Mouse (Mus musculus): ENCODE measurements around the gene Art4.

Gene Art4

GRCm38 (mm10) chr6:136821086-136821485 lies 36.4 kb downstream of the Art4 start:
- DNase-seq: no peak

DNA sequence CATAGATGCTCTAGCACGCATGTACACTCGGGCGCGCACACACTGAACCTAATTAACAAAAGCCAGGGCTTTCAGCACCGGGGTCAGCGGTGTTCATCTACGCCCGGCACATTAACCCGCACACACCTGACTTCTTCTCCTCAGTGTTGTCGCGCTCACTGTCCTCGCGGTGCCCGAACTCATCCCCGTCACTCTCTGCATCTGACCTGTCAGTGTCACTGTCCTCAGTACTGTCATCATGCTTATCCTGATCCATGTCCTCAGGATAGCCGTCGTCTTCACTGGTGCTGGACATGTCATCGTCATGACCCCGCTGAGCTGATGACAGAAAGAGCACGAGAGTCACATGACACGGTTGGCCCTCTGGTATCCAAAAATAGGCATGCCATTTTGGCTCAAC lies 37.2 kb downstream of the Art4 start:
- no peak for DNase-seq

DNA sequence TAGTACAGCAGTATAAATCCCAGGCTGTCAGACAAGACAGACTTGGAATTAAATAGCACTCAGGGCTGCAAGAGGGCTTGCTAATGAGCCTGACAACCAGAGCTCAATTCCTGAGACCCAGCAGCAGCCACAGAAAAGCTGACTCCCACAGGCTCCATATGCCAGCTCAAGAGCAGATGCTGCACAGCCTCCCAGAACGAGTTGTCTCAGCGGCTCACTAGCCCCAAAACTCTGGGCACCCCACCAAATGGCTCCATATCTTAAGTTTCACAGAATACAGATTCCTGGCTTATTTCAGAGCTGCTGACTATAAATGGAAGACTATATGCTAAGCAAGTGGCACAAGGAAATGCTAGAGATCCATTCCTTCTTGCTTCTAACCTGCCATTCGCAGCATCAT lies 40.0 kb downstream of the Art4 start:
- no peak for DNase-seq

DNA sequence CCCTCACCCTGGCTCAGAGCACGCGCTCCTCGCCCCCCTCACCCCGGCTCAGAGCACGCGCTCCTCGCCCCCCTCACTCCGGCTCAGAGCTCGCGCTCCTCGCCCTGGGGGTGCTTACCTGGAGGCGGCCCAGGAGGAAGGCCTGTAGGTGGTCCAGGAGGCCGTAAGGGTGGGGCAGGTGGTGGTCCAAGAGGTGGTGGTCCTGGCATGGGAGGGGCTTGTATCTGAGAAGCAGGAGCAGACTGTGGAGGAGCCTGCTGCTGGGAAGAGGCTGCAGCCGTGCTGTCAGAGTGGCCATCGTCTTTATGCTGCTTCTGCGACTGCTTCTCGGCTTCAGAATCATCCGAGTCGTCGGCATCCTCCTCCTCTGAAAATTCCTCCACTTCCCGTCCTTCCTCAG lies 40.7 kb downstream of the Art4 start:
- DNase-seq: no peak

DNA sequence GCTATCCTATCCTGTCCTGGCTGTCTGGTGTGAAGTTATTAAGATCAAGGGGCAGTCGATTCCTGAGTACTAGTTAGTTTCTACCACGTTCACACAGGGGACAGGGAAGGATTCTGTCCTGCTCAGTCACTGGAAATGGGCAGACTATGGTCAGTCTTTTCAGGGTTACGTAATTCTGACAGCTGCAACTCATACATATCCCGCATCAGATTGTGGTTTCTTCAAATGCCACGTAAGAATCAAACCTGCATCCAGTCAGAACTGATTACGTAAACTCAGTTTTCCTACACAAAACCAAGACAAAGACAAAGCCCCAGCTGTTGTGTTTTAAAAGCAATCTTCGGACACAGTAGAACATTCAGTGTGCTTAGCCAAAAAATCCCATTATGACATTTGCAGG lies 42.2 kb downstream of the Art4 start:
- no peak for DNase-seq

DNA sequence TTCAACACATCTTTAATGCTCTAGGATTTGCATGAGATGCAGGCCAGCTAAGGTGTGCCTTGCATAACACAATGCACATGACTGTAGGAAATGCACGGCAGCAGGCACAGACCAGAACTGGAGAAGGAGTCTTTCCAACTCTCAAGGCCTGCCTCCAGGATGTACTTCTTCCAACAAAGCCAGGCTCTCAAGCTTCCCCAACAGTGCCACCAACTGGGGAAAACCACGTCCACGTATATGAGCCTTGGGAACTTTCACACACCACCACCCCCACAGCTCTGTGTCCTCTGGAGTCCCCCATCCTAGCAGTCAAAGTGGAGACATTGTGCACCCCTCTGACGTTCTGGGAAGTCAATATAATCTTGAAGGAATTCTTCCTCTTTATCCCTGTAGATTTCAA lies 44.4 kb downstream of the Art4 start:
- peak in 1 of 2 experiments; percentile 43 for DNase-seq

GRCm38 (mm10) chr6:136811196-136811595 lies 46.3 kb downstream of the Art4 start:
- peak; percentile 51 to 68 for DNase-seq

- DNase-seq: no peak
These were observed 47.9 kb downstream of the Art4 start for GRCm38 (mm10) chr6:136809673-136810072.

DNA sequence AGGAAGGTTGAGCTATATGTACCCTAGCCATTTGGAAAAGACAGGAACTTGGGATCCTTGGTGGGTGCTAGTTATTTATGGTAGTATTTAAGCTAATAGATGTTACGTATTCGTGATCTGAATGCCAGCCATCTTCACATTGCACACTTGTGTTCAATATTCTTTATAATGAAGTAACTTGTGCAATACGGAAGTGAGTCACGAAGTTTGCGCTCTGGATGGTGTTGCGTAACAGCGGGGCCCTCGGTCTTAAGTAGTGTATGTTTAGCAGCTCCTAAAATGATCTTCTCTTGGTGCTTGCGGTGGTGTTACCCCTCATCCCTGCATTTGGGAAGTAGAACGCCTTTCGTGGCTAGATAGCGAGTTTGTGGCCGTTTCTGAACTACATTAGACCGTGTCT lies 48.5 kb downstream of the Art4 start:
- DNase-seq: peak; percentile 50 to 61

DNA sequence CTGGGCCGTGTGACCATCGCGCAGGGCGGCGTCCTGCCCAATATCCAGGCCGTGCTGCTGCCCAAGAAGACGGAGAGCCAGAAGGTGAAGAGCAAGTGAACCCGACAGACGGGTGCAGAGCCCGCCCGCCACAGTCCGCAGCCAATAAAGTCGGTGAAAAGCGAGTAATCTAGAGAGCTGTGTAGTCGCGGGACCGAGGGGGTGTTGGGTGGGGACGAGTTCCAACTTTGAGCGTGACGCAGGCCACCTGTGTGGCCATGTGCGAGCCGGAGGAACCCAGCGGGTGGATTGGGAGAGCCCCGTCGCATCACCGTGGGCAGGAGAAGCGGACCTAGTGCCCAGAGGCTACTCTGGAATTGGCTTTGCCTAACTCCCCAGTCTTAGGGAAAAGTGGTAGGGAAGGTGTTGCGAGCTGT lies 48.9 kb downstream of the Art4 start:
- peak; percentile 33 to 68 for DNase-seq

- DNase-seq: peak; percentile 98 to 99
These were observed 49.5 kb downstream of the Art4 start, which contains the start of gene H2afj for GRCm38 (mm10) chr6:136808014-136808417. H2afj (plus strand) TSS chr6:136808244.

GRCm38 (mm10) chr6:136807395-136808013 lies 50.0 kb downstream of the Art4 start:
- DNase-seq: peak in 1 of 2 experiments; percentile 40

DNA sequence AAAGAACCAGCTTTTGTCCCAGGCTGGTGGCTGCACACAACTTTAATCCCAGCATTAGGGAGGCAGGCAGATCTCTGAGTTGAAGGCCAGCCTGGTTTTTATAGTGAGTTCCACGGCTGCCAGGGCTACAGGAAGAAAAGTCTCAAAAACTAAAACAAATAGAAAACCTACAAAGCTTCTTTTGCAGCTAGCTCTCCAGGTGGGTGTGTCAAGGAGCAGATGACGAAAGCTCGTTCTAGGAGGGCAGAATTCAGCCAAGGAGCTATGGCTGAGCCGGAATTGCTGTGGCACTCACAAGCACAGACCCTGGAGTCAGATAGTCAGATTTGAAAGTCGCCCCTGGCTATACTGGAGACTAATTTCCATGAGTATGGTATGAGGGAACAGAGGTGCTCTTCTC lies 50.7 kb downstream of the Art4 start:
- DNase-seq: no peak

GRCm38 (mm10) chr6:136805409-136805775 lies 52.1 kb downstream of the Art4 start:
- no peak for DNase-seq

DNA sequence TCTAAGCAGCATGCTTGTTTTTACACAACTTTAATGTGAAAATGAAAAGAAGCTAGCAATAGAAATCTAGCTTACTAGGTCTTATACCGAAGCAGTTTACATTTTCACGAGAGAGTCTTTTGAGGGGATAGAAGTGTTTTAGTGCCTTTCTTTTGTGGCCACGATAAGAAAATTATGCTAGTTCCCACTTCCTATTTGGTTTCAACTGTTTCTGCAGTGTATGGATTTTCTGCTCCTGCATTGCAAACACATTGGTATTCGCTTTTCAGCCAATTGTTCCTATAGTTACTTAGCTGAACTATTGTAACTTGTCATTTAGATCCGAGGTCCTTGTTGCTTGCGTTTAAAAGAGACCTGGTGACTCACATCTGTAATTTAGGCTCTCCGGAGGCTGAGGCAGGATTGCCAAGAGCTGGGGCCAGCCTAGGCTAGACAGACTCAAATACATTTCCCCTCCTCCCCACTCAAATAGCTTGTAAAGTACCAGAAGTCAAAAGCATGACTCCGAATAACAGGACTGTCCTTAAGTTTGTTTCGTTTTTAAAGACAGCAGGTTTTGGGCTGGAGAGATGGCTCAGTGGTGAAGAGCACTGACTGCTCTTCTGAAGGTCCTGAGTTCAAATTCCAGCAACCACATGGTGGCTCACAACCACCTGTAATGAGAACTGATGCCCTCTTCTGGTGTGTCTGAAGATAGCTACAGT lies 52.7 kb downstream of the Art4 start:
- DNase-seq: no peak

GRCm38 (mm10) chr6:136803739-136804633 lies 53.5 kb downstream of the Art4 start, which contains the start of gene Hist4h4:
Hist4h4 (minus strand) TSS chr6:136804415.
- DNase-seq: peak; percentile 94 to 97

- no peak for DNase-seq
These were observed 54.3 kb downstream of the Art4 start for GRCm38 (mm10) chr6:136803093-136803738.

DNA sequence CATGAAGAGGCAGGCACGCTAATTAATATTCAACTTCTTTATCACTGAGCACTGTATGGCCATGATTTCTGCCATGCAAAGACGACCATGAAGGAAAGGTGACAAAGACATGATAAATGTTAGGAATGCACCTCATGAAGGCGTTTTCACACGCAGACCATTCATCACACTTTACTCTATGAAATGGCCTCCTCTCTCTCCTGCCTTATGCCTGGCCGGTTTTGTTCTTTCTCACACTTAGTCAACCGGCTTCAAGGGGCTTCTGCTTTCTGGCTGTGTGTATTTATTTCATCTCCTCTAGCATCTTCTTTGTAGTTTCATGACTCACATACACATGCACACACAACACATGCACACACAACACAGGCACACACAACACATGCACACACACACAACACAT lies 56.3 kb downstream of the Art4 start:
- DNase-seq: no peak

DNA sequence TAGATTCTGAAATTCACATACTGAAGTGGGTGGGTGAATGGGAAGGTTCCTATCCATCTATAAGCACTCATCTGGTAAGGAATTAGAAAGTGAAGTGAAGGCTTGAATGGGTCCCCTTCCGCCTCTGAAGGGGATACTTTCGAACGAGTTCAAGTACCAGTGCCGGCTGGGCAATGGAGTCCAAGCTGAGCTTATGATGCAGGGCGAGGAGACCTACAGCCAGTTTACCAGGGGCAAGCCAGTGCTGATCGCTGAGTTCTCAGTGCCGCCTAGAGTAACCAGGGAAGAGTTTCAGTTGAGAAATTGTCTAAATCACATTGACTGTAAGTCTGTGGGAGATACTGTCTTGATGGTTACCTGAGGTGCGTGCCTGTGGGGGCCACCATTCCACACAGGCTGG lies 56.8 kb downstream of the Art4 start:
- DNase-seq: no peak
